Mouse (Mus musculus) cerebellum, postnatal 36 days (tissue): ENCODE measurements around the gene H2-D1.
"Not testable (repeated sequence)": the region's sequence is repeated elsewhere in the genome, so short reads cannot be mapped to it uniquely, and the experiment has no call there.

Experiments
- DNase-seq, 2 experiments: peaks; one replicate each; pipeline ENCODE4 v3.0.0; 2021 to 2022; ENCODE audit warnings: mixed read lengths in 2 of 2

H2-D1 gene

DNA sequence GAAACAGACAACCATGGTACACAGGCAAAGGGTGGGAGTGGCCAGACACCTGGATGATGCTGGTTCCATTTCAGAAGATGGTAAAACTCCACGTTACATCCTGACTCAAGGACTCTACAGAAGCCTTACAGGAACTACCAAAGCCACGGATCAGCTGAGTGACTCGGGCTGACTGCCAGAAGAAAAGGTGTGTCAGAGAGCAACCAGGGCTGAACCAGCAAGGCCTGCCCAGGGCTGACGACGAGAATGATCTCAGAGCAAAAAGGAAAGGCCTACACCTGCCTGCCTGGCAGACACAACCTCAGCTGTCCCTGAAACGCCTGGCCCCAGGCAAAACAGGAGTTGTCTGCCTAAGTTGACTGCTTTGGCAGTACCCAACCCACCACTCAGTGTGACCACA lies 41.9 kb downstream of the H2-D1 start:
- no peak for DNase-seq

DNA sequence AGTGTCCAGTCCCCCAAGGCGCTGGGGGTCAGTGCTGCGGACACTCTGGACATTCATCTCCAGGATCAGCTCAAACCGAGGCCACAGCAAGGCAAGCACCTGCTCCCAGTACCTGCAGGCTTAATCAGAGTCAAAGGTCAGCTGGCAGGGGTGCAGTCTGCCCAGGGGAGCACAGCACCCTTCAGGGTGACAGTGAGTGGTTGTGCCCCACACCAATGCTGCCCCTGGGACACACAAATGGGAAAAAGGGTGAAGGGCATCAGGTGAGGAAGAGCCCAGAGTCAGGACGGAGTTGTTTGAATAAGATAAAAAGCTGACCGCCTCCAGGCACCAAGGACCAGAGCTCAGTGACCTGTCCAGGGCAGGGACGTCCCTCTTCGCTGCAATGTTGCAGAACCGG lies 42.4 kb downstream of the H2-D1 start:
- DNase-seq: not testable (repeated sequence)
